Mouse (Mus musculus): ENCODE measurements around the gene Slc43a1.
A peak's percentile ranks its signal among the peaks of the same experiment; 100 is the strongest.
"Not testable (repeated sequence)": the region's sequence is repeated elsewhere in the genome, so short reads cannot be mapped to it uniquely, and the experiment has no call there.

Gene Slc43a1

DNA sequence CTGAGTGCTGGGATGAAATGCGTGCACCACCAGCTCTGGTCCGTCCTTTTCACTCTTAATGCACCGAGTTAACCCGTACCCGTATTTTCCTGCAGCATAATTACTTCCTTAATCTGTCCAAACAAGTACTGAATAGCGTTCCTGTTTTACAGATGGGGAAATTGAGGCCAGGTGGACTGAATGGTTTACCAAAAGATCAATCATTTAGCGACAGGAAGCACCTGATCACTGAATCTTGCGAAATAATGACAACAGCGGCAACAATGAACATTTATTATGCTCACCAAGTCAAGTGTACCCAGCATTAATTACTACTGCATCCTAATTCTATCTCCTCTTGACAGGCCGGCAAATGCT, at the start of gene Slc43a1:
Gene Slc43a1 (plus strand): TSS at position 258 of the 357 bp plus-strand sequence.
- DNase-seq (ENCODE audit: low spot score in 2 of 2), result no peak

DNA sequence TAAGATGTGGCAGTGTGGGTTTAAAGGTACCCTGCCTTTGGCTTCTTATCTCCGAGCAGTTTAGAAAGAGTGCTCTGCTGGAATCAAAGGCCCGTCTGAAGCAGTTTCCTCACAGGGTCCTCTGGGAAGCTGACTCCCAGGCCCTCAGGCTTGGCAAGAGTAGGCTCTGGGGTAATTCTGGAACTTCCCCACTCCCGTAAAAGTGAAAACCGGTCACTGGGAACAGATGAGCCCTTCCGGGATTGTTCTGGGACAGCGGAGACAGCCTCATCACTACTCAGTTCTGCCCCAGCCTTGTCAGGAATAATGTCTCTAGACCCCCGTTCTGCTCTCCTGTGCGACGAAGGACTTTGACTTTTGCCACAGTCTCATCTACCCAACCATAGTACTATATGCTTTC, 48.2 kb upstream of the Slc43a1 start:
- no peak for DNase-seq (ENCODE audit: low spot score in 2 of 2)

DNA sequence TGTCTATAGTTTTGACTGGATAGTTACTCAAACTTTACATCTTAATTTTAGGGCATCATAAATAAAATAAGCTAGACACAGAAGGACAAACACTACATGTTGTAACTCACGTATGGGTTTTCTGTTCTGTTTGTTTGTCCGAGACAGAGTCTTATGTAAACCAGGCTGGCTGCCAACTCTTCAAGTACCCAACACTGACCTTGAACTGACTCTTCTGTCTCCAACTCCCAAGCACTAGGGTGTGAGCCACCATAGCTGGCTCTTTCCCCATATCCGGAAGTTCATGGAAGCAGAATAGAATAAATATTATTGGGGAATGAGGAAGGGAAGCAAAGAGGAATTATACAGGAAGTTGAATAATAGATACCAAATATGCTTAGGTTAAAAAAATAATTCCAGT, 46.1 kb upstream of the Slc43a1 start:
- no peak for DNase-seq (ENCODE audit: low spot score in 2 of 2)

DNA sequence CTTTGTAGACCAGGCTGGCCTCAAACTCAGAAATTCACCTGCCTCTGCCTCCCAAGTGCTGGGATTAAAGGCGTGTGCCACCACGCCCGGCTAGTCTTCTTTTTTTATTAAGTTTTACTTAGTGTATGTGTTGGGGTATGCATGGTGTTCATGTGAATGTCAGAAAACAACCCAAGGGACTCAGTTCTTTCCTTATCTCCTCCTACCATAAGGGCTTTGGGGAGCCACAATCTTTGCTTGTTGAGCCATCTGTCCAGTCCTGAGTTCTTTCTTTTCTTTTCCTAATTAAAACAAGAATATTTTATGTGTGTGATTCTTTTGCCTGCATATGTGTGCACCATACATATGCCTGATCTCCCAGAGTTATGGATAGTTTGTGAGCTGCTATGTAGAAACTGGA, 45.5 kb upstream of the Slc43a1 start:
- no peak for DNase-seq (ENCODE audit: low spot score in 2 of 2)

DNA sequence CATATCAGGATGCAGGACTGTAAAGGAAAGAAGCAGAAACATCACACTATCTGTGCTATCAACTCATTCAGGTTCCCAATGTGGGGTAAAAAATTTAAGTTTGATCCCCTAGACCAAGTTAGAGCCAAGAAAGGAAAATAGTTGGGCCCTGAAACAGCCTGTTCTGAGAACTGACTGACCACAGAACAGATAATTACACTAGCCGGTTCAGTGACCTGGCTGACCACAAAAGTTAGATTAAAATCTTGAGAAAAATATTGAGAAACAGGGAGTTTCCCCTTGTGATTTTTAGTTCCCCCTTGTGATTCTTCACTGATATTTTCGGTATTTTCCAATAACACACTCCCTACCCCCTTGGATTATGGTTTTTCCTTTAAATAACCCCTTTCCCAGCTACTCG, 44.8 kb upstream of the Slc43a1 start:
- DNase-seq (ENCODE audit: low spot score in 2 of 2), result no peak

DNA sequence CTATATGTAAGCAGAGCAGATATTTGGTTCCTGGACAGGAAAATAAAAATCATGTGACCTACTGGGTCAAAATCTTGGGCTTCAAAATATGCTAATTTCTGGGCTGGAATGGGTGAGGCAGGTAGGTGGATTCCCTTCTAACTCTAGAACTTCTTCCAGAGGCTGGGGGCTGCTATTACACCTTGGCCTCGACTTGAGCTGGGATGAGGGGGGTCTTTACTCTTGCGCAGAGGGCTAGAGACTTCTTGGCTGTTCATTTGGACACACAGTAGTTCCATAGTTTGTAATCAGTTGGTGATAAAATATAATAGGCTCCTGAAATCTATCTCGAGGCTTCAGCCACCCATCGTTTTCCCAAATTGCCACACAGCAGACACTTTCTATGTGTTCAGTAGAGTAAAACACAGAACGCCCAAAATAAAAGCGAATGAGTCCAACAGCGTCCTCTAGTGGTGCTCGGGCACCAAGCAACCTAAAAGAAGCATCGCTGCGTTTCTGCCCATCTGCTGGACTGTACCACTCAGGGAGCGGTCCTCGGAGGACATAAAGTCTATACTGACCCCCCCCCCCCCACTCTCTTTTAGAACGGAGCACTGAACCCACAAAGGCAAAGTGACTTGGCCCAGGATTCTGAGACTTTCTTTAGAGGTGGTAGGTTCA, 40.7 kb upstream of the Slc43a1 start:
- peak; percentile 69 to 78 for DNase-seq (ENCODE audit: low spot score in 2 of 2)

DNA sequence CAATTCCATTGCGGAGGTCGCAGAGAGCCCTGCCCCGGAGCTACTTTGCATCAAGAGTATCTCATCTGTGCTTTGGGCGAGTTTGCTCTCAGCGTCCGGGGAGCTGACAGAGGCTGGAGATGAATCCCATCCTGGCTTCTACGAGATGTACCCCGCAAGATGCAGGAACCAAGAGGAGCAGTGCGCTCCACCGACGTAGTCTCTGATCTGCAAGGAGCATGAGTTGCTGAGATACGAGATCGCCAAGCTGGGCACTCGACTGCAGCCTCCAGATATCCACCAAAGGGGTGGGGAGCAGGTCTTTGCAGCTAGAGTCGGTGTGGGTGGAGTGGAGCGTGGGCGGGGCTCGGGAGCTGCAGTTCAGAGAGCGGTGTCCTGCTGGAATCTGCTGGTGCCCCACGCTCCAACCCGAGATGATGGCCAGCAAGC, 40.1 kb upstream of the Slc43a1 start, which contains the start of gene Ube2l6:
Gene Ube2l6 (plus strand): TSS at position 336 of the 429 bp plus-strand sequence.
- peak; percentile 61 to 63 for DNase-seq (ENCODE audit: low spot score in 2 of 2)

DNA sequence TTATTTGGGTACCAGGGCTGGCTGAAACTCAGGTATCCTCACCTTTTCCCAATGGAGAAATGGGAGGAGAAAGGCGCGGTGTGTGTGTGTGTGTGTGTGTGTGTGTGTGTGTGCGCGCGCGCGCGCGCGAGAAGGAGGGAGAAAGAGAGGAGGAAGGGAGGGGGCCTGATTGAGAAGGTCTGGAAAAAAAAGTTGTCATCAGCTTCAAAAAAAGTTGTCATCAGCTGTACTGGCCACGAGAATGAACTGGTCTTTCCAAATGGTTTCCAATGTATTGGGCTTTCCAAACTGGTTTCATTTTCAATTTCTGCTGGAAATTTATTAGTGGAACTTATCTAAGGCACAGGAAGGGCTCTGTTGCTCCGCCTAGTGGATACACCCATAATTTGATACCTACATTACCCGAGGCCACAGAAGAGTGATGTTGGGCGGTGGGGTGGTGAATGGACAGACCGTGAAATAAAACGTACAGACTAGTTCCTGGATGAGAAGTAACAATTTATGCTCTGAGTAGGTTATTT, 39.5 kb upstream of the Slc43a1 start:
- DNase-seq (ENCODE audit: low spot score in 2 of 2), result peak in 1 of 2 experiments; percentile 43

DNA sequence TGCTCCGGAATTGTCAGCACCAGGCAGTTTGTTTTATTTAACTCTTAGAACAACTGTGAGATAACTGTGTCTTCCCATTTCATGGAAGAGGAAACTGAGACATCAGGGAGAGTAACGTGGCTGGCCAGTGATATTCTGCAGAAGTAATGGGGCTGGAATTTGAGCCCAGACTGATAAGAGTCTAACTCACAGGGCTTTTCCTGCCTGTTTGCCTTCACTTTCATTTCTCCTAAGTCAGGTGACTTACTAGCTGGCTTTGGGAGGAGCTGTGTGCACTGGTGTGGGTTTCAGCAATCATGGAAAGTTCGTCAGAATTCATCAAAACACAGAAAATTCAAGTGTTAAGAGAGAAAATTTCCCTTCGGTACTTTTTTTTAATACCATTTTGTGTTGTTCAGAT, 38.3 kb upstream of the Slc43a1 start:
- DNase-seq (ENCODE audit: low spot score in 2 of 2), result no peak

DNA sequence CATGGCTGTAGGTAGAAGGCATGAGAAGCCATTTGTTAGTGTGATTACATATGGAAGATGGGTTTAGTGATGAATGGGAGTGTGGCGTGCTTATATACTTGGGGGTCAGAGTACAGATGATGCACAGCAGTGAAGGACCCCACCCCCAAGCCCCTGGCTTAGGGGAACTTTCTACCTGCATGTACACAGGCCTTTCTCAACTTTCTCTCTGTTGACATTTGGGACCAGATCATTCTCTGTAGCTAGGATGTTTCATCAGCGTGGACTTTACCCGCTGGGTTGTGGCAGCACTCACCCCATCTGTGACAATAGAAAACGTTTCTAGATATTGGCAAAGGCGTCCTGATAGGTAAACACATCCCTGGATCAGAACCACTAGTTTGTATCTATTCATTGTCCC, 37.4 kb upstream of the Slc43a1 start:
- not testable (repeated sequence) for DNase-seq (ENCODE audit: low spot score in 2 of 2)

DNA sequence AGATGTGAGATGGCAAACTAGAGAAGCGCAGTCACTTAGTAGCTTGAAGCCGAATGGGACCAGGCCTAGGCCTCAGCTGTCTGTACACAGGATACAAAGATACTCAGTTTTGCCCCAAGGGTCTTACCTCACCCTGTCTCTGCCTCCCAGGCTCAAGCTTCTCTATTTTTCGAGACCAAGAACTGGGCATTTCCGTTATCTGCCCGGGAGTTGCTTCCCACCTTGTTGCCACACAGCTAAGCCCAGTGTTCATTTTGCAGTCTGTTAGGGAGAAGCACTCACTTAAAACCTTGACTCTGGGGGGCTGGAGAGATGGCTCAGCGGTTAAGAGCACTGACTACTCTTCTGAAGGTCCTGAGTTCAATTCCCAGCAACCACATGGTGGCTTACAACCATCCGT, 34.7 kb upstream of the Slc43a1 start:
- no peak for DNase-seq (ENCODE audit: low spot score in 2 of 2)

DNA sequence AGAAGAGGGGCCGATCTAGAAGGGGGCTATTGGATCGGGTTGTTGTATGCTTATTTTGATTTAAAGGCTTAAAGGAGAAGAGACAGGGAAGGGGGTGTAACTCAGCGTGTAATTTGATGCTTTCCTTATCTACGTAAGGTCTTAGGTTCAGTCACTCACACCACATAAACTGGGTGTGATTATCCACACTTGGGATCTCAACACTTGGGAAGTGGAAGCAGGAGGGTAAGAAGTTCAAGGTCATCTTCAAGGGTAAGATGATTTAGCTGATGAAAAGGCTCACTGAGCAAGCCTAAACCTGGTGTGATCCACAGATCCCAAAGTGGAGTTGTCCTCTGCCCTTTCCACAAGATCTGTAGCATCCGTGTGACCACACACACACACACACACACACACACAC, 32.1 kb upstream of the Slc43a1 start:
- DNase-seq (ENCODE audit: low spot score in 2 of 2), result no peak

DNA sequence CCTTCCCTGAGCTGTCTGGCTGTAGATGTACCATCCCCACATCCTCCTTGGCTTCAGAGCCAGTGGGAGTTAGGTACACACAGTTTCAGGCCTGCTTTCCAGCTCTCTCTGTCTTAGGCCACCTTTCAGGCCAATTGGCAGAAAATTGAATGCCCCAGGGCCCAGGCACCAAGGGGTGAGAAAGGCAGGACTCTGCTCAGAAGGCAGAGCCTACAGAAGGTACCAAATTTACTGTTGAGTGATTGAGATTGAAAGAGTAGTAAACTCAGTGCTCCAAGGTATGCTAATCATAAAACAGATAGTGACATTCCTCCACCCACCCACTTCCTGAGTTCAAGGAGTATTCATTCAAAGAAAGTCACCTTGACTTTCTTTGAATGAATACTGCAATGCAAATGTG, 29.3 kb upstream of the Slc43a1 start:
- DNase-seq (ENCODE audit: low spot score in 2 of 2), result no peak

DNA sequence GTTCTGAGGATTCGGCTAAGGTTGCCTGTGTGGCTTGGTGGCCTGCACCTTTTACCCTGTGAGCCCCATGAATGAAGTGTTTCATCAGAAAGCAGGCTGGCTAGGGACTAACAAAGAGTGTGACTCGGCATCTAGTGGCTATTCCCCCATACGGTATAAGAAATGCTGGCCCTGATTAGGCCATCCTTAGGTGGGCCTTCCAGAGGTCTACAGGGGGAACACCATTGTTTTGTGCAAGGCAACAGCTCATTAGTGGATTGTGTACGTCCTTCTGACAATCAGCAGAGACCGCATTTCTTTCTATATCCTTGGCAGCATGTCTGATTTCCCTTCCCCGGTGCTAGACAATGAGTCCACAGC, 28.1 kb upstream of the Slc43a1 start:
- no peak for DNase-seq (ENCODE audit: low spot score in 2 of 2)

DNA sequence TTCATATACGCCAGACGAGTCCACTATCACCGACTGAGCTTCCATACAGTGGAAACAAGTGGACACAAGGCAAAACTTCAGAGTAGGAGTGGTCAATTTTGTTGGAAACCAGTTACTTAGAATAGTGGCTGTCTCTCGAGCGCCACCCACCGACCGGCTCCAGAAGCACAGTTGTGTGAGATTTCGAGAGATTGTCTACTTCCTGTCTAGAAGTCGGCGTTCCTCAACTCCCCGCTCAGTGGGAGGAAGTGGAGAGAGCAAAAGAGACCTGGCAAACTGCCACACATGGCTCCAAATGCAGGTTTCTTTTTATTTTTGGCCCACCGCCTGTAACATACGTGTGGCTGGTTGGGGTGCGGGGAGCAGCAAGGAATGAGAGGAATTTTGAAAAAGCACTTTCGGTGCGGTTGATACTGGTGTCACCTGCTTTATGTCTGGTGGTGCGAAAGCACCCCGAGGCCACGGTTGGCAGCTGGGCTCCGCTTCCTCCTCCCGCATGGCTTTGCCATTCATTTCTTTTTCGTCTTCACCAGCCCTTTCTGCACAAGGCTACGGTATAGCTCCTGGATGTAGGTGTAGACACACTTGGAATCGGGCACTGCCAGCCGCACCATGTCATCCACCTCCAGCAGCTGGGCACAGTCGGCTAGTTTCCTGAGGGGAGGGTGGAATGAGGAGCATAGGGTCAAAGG, 27.6 kb upstream of the Slc43a1 start:
- DNase-seq (ENCODE audit: low spot score in 2 of 2), result peak; percentile 75 to 85

DNA sequence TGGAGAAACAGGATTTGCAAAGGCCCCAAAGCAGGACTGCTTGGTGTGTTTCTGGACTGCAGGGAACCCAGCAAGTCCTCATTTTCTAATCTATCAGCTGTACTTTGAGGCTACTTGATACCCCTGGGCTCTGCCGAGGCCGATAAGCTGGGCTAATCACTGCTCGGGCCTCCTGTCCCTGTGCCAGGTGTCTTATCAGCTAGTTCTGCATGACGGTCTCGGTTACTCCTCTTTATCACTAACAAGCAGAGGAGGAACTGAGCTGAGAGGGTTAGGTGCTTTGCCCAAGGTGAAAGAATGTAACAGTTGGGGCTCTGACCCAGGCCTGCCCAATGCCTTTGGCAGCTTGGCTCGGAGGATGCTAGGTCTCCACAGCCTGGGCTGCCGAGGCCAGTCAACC, 26.8 kb upstream of the Slc43a1 start:
- DNase-seq (ENCODE audit: low spot score in 2 of 2), result no peak

DNA sequence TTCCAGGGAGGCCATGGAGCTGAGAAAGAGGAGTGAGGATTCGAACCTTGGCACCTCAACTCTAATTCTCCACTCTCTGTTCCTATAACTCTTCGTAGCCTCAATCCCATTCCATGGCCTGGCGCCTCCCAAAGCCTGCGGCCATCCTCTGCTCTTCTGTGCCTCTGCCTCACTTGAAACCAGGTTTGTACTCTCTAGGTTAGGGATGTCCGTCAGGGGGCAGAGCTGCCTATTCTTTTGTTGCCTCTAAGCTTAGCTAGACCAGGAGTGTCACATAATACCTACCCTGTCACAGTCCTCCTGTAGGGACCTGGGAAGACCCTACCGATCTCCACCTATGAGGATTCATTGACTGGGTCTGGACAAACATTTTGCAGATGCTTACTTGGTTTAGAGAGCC, 26.0 kb upstream of the Slc43a1 start:
- no peak for DNase-seq (ENCODE audit: low spot score in 2 of 2)

DNA sequence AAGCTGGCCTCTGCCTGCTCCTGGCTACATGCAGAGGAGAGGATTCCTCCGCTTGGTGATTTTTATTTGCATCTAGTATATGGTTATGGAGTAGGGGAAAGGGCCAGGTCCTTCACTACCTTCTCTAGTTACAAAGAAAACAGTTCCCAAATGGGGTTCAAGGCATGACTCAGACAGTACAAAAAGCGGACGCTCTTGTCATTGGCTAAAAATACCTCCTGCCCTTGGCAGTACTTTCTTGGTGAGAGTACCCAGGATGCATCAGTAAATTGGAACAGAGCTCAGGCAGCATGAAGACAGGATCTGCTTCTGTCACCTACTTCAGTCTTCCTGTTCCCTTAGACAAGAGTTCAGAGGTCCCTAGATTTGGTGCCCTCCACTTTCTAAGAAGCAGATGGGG, 18.8 kb upstream of the Slc43a1 start:
- DNase-seq (ENCODE audit: low spot score in 2 of 2), result no peak

DNA sequence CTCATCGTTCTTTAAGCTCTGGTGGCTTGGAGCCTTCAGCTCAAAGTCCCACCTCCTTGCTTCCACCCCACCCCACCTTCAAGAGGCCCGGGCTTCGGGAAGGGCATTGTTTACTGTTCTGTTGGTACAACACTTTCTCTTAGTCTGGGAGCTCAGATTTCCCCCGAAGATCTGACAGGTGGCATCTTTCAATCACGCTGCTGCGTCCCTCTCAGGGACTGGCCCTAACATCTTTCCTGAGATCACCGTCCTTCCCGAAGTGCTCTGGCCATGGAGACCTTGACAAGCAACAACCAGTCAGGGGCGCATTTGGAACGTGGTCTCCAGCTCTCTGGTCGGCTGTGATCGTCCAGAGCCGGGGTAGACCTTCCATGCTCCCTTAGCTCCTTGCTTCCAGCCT, 16.1 kb upstream of the Slc43a1 start, which contains the start of gene Smtnl1:
Gene Smtnl1 (minus strand): TSS at position 101 of the 400 bp plus-strand sequence.
- DNase-seq (ENCODE audit: low spot score in 2 of 2), result no peak

DNA sequence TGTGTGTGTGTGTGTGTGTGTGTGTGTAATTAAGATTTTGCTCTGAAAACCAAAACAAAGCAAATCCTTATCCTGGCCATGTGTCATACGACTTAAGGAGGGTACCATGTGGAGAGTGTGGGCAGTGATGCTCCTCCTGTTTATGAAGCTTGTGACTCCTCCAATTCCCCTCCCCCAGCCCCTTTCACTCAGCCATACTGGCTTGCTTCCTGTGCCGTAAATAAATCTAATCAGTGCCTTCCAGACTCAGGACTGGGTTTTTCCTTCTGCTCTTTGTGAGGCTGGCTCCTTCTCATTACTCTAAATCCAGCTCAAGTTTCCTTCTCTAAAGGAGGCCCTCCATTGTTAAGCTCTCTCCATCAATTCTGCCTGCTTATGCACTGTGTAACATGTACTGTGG, 15.4 kb upstream of the Slc43a1 start:
- no peak for DNase-seq (ENCODE audit: low spot score in 2 of 2)

DNA sequence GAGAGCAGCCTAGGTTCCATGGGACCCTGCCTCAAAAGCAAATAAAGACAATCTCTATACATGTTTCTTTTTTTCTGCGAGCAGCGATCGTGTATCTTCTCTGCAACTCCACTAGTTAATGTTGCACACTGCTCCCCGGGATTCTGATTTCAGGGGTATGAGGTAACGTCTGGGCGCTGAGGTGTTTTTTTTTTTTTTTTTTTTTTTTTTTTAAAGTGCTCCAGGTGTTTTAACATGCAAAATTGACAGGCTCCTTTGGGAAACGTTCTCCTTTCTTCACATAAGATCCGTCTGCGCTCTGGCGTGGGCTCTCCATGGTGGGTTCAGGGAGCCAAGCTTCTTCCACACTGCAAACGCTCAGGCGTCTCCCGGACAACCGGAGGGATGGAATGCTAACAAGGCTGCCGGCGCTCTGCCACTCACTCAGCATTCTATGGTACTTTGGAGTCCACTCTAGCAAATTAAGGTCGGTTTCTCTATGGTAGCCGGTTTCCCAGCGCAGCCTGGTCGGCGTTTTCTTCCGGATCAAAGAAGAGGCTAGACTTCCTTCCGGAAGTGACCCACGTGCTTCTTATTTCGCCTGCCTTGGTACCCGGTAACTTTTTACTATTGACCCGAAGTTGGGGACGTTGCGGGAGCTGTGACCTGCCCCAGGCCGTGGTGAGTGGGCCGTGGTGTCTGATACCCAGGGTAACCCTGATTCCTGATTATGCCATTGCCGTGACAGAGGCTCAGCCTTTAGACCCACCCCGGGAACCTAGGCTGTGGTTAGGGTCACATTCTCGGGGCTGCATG, 12.0 kb upstream of the Slc43a1 start, which contains the start of gene Timm10:
Gene Timm10 (plus strand): TSS at position 510 of the 795 bp plus-strand sequence.
- DNase-seq (ENCODE audit: low spot score in 2 of 2), result peak; percentile 85 to 86

DNA sequence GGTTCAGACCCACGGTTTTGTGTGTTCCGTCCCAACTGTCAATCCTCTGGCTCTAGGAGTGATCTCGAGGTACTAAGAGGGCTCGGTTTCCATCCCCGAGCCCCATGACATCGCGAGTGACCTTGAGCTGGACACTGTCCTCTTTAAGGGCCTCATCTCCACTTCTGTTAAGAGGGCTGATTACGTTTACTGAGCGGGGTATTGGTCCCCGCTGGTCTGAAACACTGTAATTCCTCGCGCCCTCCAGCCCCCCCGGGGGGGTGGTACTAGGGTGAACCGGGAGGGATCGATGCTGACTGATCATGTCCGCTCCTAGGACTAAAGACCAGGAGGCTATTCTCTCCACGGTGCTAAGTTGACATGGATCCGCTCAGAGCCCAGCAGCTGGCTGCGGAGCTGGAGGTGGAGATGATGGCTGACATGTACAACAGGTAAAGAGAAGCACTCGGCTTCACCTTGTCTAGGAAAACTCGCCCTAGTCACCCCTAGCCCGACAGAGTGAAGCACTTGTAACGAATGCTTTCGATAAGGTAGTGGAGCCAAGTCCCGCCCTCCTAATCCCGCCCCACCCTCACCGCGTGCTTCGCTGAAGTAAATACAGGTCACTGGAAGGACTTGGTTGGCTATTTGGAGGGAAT, 11.2 kb upstream of the Slc43a1 start:
- no peak for DNase-seq (ENCODE audit: low spot score in 2 of 2)

All from frontal cortex, postnatal 10 days (tissue).